Mouse (Mus musculus) adrenal gland, postnatal 14 days (tissue): ENCODE measurements around the gene Vsig10l. TPM values are rescaled to one million over a fixed set of nuclear protein-coding genes. Genes with fewer than 3 reads are reported as not detected.

ENCODE experiments used
- DNase-seq: peaks from one replicate; pipeline ENCODE4 v3.0.0; 2021; ENCODE audit warnings: mixed read lengths
- long read RNA-seq, 2 experiments: library from polyadenylated mRNA; stranded (forward); transcript quantifications; one replicate each; pipeline ENCODE4 v2.0.0; 2021
- total RNA-seq: library from RNA; stranded (reverse); gene quantifications from 2 replicates; pipeline ENCODE4 v1.2.3, GENCODE M21; 2021

Vsig10l gene
- total RNA-seq = 2.3 and 3.2 TPM in 2 replicates
- long read RNA-seq, experiment 1, partial matches to known transcripts = 1 of 3 reads
- long read RNA-seq, experiment 1, other reads (novel, unspliced or antisense) = 2 of 3 reads
- long read RNA-seq, experiment 2, partial matches to known transcripts = 1 of 1 reads
- long read RNA-seq, experiment 2, other reads (novel, unspliced or antisense) = 0 of 1 reads

DNA sequence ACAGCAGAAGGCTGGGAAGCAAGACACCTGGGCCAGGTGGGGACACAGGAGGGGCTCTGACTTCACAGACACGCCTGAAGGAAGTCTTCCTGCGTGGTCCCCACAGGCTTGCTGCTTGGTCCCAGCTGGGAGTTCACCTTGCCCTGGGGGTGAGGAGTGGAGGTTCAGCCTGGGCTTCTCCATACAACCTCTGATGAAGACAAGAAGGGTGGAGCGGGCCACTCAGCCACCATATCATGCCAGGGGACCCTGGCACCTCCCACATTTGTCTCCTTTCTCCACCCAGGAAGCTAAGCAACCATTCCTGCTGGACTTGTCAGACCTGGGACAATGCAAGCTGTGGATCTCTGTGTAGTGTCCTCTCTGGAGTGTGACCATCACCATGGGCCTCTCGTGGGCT is at the start of gene Vsig10l:
TSS of gene Vsig10l (plus strand) at position 301 of the 400 bp plus-strand sequence.
- DNase-seq = no peak

DNA sequence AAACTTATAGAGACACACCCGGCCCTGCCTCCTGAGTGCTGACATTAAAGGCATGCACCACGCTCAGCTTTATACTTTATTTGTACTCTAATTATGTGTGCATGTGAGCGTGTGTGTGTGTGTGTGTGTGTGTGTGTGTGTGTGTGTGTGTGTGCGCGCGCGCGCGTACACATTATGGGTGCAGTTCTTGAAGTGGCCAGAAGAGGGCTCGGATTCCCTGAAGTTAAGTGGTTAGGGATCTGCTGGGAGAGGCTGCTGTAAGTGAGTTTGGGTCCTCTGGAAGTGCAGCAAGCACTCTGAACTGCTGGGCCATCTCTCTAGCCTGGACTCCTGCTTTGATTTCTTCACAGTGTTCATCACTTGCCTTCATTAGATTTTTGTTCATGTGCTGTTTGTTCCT is 45.7 kb upstream of the Vsig10l start:
- DNase-seq = no peak

DNA sequence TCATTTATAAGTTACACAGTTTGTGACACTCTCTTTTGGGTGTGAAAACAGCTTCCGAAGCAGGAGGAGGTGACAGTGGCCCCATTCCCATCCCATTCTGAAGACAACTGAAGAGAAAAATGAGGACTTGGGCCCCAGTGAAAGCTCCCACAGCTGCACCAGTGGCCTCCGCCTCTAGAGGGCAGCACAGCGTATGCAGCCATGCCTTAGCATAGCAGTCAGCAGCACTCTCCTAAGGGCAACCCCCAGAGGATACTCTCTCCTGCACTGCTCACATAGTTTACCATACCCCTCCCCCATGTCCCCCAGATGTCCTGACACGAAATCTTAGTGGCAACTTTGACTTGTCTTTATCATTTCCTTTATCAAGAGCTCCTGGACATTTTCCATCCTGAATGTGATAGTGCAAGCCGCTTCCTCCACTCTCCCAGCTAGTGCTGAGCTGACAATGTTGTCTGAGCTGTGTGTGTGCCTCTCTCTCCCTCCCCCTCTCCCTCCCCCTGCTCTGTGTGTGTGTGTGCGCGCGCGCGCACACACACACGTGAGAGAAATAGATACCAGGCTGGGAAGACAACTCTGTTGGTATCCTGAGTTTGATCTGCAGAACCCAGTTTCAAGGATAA is 39.8 kb upstream of the Vsig10l start:
- peak; percentile 93 for DNase-seq

DNA sequence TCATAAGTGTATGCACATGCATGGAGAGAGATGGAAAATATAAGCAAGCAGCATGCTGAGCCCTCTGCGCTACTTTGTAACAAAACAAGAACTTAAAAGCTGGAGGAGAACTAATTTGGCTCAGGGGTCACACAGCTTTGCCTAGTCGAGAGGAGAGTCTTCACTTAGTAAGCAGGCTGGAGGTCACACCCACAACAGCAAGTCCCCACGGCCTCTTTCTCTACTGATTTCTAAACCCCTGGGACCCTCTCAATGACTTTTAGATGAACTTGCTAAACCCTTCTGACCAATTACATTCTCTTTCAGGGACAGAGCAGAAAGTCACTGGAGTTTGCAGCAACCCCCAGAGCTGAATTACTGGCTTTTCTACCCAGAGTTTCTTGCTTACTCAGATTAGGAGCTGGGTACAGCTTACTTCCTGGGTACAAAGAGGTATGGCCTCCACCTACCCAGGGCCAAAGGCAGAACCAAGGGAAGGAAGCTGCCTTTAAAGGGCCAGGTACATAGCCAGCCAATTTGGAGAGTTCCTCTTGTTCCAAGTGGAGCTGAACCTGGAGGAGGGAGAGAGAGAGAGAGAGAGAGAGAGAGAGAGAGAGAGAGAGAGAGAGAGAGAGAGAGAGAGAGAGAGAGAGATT is 38.8 kb upstream of the Vsig10l start:
- DNase-seq = peak; percentile 28

DNA sequence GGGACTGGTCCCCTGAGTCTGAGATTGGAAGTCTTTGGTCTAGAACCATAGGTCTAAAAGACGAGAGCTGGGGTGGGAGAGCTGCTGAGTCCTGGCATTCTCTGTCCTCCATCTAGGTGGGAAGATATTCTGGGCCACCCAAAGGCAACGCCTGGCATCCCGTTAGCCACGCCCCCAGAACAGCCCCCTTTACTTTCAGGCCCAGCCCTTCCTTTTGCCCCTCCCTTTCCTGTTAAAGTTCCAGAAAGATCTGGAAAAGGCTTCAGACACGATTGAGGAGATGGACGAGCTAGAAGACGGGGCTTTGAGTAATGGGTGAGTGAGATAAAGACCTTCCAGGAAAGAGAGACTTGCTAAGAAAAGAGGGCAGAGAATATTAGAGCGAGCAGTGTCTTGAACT is 35.5 kb upstream of the Vsig10l start, which contains the start of gene Lim2:
TSS of gene Lim2 (plus strand) at position 265 of the 400 bp plus-strand sequence.
- no peak for DNase-seq

DNA sequence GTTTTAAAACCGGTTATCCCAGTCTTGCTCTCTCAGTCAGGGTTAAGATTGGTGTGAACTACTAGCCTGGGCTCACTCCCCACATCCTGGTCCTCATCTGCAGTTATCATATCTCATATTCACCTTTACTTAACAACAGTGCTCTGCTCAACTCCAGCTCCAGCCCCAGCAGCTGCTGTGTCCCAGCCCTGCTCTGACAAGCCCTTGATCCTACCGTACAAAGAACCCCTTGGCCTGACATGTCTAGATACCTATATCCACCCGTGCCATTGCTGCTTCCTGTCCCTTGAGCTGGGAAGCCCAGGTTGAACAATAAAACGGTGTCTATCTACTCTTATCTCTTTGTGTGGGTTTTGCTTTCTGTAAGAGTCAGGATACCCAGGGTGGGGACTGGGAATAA is 33.5 kb upstream of the Vsig10l start:
- DNase-seq = no peak

DNA sequence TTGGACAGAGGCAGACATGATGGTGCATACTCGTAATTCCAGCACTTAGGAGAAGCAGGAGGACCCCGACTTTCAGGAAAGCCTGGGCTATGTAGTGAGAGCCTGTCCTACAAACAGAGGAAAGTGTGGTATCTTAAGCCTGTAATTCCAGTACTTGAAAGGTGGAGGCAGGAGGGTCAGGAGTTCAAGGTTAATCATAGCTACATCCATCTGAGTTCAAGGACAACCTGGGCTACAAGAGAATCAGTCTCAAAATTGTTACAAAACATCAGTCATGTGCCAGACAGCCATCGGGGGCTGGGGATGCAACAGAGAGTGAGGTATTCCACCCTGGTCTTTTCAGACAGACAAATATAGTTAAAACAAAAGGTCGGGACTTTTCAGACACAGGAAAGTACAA is 30.1 kb upstream of the Vsig10l start:
- DNase-seq = no peak

DNA sequence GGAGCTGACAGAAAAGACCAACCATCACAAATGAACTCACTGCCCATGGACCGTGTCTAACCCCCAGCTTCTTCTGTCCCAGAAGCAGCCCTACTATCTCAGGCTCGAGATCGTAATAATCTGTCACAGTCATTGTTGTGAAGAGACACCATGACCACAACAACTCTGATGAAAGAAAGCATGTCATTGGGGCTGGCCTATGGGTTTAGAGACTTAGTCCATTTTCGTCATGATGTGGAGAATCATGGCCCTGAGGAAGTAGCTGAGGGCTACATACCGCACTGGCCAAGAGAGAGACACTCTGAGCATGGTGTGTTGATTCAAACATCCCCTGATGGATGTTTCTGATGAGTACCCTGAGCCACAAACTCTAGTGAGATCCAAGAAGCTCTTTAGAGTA is 28.3 kb upstream of the Vsig10l start:
- DNase-seq = no peak

DNA sequence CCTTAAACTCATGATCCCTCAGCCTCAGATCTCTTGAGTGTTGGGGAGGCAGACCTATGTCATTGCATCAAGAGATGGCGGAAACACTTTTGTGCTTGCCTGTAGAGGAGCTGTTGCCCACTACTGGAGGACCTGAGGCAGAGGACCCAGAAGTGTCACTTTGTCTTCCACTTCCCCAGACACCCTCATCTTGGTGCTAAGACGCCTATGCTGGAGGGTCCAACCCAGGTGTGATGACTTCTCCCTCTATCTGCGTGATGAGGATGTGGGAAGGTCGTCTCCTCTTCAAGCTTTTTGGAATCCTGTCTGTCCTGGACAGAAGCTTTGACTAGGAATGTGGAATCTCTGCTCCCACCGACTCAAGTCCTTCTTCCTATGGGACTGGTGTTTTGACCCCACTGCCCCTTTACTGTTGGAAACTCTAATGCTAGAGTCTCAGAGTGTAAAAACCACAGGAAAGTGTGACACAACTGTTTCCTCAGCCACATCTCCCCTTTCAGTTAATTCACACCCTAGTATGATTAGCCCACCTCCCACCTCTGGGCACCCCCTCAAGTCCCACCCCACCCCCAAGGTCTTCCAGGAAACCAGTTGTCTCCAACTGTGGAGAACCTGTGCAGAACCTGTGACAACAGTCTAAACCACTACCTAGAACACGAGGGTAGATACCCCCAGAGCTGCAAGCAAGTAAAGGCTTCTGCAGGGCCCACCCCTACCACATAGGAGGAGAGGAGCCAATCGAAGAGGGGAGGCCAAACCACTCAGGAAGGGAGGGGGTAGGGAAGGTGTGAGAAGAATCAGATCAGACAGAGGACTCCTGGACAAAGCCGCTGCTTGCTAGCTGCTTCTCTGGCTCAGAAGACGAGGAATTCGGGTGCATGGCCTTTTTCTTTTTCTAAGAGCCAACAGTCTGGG is 26.4 kb upstream of the Vsig10l start, which contains the start of gene Nkg7:
TSS of gene Nkg7 (plus strand) at position 733 of the 915 bp plus-strand sequence.
- no peak for DNase-seq

DNA sequence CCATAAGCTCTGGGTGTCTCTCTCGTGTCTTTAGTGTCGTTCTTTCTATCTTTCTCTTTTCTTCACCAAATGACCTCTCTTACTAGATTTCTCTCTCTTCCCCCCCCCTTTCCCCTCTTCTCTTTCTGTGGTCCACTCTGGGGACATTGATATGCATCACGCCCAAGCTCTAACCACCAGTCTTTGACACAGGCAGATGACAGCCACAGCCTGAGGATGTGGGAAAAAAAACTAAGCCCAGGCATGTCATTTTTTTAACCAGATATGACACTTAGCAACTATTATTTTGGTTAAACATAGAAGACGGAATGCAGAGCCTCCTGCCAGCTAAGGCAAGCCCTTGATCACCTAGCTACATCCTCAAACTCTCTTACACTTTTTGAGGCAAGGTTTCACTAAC is 24.3 kb upstream of the Vsig10l start:
- no peak for DNase-seq

DNA sequence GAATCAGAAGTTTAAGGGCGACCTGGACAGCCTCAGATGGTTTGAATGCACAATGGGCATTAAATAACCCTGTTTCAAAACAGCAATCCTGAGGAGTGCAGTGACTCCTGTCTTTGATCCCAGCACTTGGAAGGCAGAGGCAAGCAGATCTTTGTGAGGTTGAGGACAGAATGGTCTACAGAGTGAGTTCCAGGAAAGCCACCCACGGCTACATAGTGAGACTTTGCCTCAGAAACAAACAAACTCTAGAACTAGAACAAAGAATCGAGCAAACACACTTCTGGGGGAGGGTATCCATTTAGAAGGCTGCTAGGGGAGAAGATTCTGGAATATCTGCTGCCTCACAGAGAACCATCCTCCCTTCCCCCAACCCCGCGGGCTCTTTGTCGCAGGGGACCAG is 22.5 kb upstream of the Vsig10l start, which contains the start of gene Cldnd2:
TSS of gene Cldnd2 (plus strand) at position 301 of the 400 bp plus-strand sequence.
- no peak for DNase-seq

DNA sequence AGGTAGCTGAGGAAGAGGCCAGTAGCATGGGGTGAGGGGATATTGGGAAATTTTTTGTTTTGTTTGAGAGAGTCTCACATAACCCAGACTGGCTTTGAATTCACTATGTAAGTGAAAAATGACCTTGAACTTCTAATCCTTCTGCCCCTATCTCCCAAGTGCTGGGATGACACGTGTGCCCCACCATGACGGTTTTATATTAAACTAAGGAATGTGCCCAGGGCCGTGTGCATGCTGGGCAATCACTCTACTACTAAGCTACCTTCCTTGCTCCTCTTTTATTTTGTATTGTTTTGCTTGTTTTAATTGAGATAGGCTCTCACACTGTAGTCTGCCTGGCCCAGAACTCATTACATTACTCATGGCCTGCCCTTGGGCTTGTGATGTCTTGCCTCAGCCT is 21.9 kb upstream of the Vsig10l start:
- no peak for DNase-seq

DNA sequence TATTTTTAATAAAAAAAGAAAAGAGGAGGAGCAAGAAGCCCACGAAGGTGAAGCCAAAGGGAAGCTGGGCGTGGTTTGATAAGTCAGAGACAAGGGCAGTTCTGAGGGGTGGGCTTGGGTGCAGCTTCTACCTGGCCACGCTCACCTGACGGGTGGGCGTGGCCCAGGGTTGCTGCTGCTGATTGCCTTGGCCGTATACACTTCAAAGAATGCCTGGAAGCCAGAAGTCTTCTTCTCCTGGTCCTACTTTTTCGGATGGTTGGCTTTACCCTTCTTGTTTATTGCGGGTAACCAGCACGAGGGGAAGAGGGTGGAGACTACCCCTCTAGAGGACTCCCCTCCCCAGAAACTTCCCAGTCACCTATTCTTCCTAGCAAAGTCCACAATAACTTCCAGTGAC is 20.3 kb upstream of the Vsig10l start:
- no peak for DNase-seq

DNA sequence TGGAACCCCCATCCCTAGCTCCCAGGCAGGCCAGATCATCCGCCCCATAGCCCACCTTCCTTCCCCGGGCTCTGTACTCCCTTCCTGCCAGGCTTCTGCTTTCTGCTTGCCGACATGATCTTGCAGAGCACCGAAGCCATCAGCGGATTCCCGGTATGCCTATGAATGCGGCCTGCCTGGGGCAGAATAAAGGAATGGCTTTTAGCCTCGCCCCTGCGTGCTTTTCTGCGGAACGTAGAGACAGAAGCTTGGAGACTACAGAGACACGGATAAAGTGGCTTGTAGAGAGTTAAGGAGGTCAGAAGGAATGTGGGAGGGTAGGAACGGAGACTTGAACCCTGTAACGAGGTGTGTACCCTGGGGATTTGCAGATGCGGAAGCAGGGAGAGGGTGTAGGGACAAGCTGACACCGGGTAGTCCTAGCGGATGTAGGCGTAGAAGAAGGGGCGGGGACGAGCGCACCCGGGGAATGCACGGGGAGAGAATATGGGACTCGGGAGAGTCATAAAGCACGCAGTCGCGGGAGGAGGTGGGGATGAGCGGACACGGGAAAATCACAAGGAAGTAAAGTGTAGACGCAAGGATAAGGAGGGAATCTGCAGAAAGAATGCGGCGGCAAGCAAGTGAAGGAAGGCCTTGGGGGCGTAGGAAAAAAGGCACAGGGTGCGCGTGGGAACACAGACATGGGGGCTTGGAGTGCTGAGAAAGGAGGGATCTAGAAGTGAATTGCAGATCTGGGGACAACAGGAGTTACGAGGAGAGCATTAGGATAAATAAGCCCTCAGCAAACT is 19.6 kb upstream of the Vsig10l start:
- peak; percentile 92 for DNase-seq

DNA sequence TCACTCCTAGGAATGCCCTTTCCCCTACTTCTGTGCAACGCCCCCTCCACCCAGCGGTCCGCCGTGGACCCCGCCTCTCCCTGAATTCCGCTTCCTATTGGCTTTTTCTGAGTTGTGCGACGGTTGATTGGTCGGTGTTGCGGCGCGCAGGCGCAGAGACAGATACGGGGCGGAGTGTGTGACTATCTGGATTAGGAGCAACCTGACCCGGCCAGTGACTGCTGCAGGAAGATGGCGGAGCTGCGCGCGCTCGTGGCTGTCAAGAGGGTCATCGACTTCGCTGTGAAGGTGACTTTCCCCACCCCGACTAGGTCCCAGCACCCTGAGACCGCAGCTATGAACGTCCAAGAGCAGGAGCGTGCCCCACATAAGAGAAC is 19.0 kb upstream of the Vsig10l start, which contains the start of the genes Etfb and Gm45233:
TSS of gene Etfb (plus strand) at position 167 of the 377 bp plus-strand sequence.
TSS of gene Gm45233 (plus strand) at position 212 of the 377 bp plus-strand sequence.
- DNase-seq = peak; percentile 97

DNA sequence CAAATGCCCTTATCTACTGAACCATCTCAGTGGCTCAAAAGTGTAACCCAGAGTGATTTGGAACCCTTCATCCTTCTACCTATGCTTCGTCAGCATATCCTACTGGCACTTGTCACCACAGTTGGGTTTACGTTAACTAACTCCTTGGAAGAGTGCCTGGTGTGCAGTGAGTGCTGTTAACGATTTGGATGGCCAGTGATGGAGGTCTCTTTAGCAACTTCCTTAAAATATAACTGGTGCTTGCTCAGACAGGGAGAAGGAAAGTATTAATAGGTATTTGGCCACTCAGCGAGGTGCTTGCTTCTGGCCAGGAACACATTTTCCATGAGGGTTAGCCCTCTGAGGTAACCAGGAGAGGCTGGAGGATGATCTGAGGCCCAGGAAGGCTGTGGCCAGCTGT is 15.2 kb upstream of the Vsig10l start:
- DNase-seq = no peak

DNA sequence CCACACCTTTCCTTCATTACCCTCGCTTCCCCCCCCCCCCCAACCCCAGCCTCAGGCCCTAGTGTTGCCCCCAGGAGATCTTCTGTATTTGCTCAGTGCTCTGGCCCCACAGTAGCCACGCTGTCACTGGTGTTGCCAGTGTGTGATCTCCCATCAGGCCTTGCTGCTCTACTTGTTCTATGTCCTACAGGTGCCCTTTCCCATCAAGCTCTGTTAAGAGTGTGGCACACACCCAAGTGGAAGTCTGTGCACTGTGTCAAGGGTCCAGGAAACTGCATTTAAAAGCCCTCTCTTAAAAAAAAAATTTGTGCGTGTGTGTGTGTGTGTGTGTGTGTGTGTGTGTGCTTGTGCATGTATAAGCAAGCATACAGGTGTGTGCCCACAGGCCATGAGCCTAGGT is 14.7 kb upstream of the Vsig10l start:
- DNase-seq = peak; percentile 48

DNA sequence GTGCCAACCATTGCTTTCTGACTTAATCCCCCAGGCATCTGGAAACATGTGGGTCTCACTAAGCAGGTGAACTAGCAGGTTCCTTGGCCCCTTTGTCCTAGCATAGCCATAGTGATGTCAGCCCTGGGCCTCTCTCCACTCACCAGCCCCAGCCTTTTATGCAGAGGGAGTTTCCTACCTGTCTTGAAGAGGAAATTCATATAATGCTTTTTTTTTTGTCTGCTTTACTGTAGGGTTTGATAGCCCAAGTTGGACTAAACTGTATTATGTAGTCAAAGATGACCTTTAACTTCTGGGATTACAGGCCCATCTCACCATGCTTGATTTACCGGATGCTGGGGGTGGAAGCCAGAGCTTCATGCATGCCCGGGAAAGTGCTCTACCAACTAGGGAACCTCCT is 13.1 kb upstream of the Vsig10l start:
- DNase-seq = no peak

DNA sequence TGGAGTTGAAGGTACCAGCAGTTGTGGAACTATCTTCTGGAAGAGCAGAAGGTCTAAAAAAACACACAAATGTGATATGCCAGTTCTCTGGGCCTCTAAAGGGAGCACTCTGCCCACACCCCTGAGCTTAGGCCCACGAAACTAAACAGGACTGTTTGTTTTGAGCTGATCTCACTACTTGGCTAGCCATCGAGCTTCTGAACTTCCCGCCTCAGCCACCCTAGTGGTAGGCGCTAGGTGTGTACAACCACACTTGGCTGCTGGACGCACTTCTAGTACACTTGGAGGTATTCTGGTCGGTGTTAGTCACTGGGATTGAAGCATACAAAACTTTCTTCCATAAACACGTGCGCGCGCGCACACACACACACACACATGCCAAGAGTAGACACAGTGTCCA is 11.2 kb upstream of the Vsig10l start:
- DNase-seq = no peak

DNA sequence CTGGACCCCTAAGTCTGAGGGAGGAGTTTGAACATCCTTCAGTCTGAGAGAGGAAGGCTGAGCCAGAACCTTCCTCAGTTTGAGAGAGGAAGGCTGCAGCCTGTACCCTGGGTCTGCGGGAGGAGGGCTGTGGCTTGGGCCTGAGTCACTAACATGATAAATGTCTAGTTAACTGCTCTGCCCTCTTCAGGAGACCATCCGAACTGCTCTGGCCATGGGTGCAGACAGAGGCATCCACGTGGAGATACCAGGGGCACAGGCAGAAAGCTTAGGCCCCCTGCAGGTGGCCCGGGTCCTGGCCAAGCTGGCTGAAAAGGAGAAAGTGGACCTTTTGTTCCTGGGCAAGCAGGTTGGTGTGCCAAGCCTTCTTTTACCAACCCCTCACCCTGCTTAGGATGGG is 10.3 kb upstream of the Vsig10l start:
- DNase-seq = peak; percentile 69

DNA sequence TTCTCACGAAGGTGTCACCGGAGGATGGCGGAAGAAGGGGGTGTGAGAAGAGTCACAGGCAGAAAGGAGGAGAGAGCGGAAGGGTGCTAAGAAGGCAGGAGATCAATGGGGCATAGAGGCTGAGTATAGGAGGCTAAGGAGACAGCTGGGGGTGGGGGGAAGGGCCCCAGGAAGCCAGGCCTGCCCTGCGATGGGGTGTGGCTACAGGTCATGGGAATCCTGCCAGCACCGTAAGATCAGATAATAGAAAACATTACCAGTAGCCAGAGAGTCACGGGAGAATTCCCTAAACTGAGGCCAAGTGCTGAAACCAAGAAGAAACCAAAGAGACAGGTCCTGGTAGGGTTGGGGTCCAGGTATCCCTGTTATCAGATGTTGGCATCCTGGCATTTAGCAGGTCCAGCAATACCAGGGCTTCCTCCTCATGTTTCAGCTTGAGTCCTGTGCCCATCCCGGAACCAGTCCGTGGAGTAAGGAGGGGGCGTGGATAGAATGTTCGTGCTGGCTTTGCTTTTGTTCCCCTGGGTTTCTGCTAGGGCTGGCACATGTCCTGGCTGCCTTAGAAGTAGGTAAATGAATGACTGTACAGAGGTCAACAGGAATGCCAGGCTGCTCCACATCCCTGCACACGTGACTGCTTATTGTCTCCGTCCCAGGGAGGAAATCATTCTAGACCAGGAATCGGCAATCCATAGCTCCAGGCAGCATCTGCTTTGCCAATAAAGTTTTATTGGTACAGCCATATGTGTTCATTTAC is 9.2 kb upstream of the Vsig10l start:
- peak; percentile 60 for DNase-seq
